Mouse (Mus musculus): ENCODE data around the gene Isy1.

The Isy1 gene

GRCm38 (mm10) chr6:87799576-87799975 is 39.0 kb downstream of the Isy1 start:
- no peak for DNase-seq

GRCm38 (mm10) chr6:87797321-87797720 is 41.3 kb downstream of the Isy1 start:
- DNase-seq: no peak

GRCm38 (mm10) chr6:87796251-87796880 is 42.2 kb downstream of the Isy1 start:
- no peak for DNase-seq

- no peak for DNase-seq
Measured at GRCm38 (mm10) chr6:87795385-87796150, 43.0 kb downstream of the Isy1 start.

GRCm38 (mm10) chr6:87793821-87794510 is 44.6 kb downstream of the Isy1 start:
- no peak for DNase-seq

GRCm38 (mm10) chr6:87791826-87792225 is 46.8 kb downstream of the Isy1 start:
- no peak for DNase-seq

- peak; percentile 51 for DNase-seq
Measured at GRCm38 (mm10) chr6:87790779-87791480, 47.7 kb downstream of the Isy1 start.

GRCm38 (mm10) chr6:87789791-87790190 is 48.8 kb downstream of the Isy1 start:
- DNase-seq: no peak

- DNase-seq: peak; percentile 79
Measured at GRCm38 (mm10) chr6:87788896-87789587, 49.6 kb downstream of the Isy1 start.

GRCm38 (mm10) chr6:87788266-87788895 is 50.2 kb downstream of the Isy1 start:
- DNase-seq: no peak

- no peak for DNase-seq
Measured at GRCm38 (mm10) chr6:87787108-87787890, 51.3 kb downstream of the Isy1 start.

GRCm38 (mm10) chr6:87786621-87787020 is 52.0 kb downstream of the Isy1 start:
- no peak for DNase-seq

GRCm38 (mm10) chr6:87784033-87784432 is 54.6 kb downstream of the Isy1 start:
- no peak for DNase-seq

GRCm38 (mm10) chr6:87780546-87781301 is 57.9 kb downstream of the Isy1 start:
- DNase-seq: no peak

- DNase-seq: peak; percentile 32
Measured at GRCm38 (mm10) chr6:87779174-87780165, 59.1 kb downstream of the Isy1 start.

- DNase-seq: peak; percentile 42
Measured at GRCm38 (mm10) chr6:87778294-87779173, 60.1 kb downstream of the Isy1 start.

- DNase-seq: no peak
Measured at GRCm38 (mm10) chr6:87777842-87778241, 60.8 kb downstream of the Isy1 start, which contains the start of gene Gp9. Gp9 (plus strand) TSS chr6:87778072.

GRCm38 (mm10) chr6:87776663-87777062 is 61.9 kb downstream of the Isy1 start:
- no peak for DNase-seq

Data from kidney, postnatal 10 days (tissue).